Mouse (Mus musculus): ENCODE results near the gene Ubc.

Gene Ubc

GRCm38 (mm10) chr5:125381954-125382672 lies 7.9 kb downstream of the Ubc start:
- DNase-seq = no peak

DNA sequence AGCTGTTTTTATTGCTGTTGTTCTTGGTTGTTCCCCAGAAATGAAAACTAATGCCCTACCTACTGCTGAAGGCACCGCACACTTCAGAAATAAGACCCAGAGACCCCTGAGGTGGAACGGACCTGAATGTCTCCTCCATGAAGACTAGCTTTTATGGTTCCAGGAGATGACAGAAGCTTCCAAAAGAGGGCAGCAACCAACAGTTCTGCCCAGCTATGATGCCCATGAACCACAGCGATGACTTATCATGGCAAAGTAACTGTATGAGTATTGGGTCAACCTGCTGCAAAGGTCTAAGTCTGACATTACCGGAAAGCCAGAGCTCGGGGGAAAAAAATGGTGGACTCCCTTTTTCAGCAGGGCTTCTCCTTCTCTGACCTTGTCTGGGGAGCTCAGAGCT lies 11.1 kb downstream of the Ubc start:
- DNase-seq = no peak

DNA sequence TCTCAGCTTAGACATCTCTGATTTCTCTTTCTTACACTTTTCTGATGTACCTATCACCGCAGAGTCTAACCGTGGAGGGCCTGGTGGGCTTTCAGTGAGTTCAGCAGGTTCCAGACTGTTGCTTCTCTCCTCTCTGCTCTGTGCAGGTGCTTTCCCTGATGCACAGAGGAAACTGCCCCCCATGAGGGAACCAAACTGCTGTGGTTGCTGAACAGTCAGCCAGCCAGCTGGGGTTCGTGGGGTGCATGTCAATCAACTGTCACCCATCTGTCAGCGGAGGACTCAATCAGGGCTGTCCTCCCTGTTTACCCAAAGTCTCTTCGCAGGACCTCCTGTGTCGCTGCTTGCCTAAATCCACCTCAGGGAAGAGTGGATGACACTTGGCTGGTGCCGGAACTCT lies 12.8 kb downstream of the Ubc start:
- DNase-seq = no peak

- DNase-seq = no peak
Observed at GRCm38 (mm10) chr5:125375871-125376270, 14.1 kb downstream of the Ubc start.

DNA sequence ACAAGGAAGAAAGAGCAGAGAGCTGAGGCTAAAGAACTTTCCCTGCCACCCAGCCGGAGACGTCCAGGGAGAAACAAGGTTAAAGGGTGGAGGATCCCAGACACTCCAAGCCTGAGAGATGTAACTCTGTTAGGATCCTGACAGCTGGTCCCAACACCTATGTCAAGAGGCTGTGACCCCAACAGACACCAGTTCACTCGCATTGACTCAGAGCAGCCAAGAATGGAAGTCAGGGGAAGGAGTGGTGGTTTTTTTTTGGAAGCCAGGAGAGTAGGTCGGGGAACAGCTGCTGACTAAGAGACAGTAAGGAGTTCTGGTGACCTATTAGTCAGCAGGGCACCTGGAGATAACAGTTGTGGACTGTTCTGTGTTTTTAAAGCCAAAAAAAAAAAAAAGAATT lies 18.0 kb downstream of the Ubc start:
- no peak for DNase-seq

GRCm38 (mm10) chr5:125370950-125371693 lies 18.9 kb downstream of the Ubc start:
- DNase-seq = no peak

DNA sequence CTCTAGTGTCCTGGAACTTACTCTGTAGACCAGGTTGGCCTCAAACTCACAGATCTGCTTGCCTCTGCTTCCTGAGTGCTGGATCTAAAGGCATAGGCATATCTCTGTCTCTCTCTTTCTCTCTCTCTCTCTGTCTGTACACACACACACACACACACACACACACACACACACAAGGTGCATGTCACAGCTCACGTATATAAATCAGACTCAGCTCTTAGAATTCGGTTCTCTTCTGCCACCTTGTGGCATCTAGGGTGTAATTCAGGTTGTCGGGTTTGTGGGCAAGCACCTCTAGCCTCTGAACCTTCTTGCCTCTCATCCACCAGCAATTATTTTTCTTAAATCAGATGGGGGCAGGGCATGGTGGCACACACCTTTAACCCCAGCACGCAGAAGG lies 21.4 kb downstream of the Ubc start:
- peak; percentile 30 for DNase-seq

DNA sequence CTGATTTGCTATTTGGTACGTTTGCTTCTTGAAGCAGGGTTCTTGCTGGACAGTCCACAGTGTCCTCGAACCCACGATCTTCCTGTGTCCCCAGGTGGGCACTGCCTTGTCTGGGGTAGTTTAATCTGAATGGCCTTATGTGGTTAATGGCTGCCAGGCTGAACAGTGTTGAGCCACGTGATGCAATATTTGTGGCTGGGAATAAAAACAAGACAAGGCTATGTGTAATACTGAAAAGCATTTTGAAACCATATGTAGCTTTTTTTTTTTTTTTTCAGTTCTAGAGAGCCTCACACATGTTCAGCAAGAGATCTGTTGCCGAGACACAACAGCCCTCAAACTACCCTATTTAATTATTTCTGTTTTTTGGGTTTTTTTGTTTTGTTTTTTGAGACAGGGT lies 21.8 kb downstream of the Ubc start:
- DNase-seq = no peak

GRCm38 (mm10) chr5:125364851-125365429 lies 25.1 kb downstream of the Ubc start:
- no peak for DNase-seq

DNA sequence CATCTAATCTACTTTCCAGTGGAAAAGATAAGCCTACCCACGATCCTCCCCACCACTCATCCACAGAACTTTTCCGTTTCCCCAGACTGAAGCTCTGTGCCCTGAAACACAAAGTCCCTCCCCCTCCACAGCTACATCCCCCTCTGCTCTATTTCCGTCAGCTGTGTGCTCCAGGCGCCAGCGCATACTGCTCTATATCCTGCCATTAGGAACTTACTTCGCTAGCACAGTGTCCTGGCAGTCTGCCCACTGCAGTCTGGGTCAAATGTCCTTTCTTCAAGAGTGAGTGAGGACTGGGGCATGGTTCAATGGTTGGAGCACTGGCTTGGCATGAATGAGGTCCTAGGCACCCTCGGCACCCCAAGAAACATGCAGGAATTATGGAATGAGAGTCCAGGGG lies 26.1 kb downstream of the Ubc start:
- peak; percentile 43 for DNase-seq

DNA sequence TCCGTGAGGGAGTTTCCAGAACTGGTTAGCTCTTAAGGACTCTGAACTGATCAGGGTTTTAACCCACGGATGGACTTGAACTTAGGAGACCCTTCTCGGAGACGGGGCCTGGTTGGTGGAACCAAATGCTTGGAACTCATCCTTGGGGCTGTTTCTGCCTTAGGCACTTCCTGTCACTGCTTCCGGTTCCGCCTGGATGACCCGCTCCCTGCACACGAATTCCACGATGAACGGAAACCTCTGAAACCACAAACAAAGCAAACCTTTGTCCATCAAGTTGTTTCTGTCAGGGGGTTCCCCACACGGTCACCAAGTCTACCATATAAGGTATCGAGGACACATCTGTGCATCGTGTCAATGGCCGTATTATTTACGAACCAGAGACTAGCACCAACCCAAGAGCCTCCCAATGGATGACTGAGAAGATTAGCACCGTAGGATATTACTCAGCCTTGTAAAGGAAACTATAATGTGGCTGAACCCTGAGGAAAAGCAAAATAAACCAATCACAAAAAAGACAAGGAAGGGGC lies 29.0 kb downstream of the Ubc start:
- DNase-seq = no peak

DNA sequence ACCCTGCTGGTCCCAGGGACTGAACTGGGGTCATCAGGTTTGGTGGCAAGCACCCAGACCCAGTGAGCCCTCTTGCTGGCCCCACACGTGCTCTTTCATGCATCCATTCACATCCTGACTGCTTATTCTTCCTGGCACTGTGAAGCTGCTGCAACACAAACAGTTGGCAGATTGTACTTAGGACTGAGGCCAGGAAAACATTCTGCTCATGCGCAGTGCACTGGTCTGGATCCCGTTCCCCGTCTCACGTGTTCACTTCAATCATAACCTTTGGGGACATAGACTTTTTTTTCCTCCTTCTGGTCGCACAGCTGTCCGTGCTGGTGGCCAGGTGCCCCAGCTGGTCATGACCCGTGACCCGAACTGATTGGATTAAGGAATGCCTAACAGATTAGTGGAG lies 29.4 kb downstream of the Ubc start:
- DNase-seq = no peak

- no peak for DNase-seq
Observed at GRCm38 (mm10) chr5:125358270-125358608, 31.8 kb downstream of the Ubc start.

GRCm38 (mm10) chr5:125357543-125358269 lies 32.3 kb downstream of the Ubc start:
- no peak for DNase-seq

DNA sequence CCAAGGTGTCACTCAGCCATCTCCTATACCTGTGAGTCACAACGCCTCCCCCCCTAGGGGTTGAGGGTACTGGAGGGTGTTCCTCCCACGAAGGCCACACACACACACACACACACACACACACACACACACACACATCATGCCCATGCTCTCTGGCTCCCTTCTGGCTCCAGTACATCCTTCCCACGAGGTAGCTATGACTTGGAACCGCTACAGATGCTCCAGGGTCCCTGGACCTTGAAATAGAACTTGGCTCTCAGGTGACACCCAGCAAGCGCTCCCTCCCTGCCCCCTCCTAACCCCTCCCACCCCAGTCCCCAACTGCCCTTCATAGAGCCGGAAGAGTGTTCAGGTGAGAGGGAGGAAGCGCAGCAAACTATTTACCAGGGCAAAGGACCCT lies 34.4 kb downstream of the Ubc start:
- no peak for DNase-seq

DNA sequence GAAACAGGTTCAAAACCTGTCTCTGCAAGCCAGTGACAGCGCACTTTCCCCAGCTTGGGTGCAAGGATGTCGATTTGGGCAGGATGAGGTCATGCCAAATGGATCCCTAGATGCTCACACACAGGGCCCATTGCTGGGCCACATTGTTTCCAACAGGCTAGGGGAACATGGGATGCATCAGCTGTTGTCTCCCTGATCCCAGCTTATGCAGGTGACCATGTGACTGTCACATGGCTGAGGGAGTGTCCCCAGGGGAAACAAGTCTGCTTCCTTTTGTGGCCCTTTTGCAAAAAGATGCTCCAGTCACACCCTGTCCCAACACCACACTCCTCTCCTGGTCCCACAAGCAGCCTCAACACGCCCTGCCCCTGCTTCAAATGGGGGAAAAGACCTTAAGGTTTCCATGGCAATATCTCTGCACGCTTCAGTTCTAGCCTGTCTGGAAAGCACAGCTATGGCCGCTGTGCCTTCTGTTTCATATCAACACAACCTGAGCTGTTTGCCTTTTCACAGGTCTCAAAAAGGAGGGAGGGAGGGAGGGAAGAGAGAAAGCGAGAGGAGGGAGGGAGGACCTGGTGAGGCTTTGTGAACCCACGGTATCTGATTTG lies 35.0 kb downstream of the Ubc start:
- DNase-seq = no peak

DNA sequence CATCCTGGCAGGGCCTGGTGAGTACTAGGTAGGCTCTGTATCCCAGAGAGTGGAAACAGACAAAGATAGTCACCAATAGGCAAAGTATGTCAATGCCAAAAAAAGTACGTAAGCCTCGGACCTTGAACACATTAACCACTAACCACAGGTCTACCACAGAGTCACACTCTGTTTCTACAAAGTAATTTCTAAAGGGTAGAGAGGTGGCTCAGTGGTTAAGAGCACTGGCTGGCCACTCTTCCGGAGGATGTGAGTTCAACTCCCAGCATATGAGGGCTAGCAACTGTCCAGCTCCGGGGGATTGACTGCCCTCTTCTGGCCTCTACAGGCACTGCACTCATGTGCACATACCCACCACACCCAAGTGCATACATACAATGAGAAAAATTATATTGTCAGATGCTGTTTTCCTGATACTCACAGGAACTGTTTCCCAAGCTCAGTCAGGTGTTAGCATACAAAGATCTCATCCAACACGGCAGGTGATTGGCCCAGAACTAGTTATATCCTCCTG lies 37.2 kb downstream of the Ubc start:
- no peak for DNase-seq

GRCm38 (mm10) chr5:125351939-125352338 lies 38.1 kb downstream of the Ubc start:
- DNase-seq = no peak

DNA sequence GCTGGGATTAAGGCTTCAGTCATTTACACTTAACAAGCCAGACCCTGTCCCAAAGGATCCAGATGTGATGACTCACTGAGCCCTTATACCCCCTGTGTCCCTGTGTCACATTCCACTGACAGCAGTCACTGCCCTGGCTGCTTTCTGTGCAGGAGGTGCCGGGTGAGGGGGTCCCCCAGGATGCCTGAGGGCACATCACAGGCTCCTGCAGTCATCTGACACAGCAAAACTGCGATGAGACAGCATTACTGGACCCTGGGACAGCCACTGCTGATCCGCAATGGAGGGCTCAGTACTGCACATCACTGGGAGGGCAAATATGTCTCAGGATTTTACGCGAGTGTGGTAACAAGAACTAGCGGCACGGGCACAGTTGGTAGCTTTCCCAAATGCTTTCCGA lies 38.9 kb downstream of the Ubc start:
- DNase-seq = no peak

DNA sequence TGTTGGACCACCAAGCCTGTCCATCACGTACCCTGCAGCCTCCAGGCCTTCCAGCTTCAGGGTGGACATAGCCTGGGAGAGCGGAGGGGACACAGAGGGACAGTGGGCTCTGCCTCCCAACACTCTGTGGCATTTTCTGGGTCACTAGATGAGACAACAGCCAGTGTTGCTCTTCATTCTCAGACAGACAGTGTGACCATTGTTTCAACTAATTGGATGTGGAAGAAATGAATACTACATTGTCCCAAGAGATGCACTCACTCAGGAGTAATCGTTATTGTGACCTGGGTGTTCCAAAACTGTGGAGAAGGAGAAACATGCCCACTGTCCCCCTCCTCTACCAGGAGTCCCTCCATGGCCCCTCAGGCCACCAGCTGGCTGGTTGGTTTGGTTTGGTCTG lies 40.6 kb downstream of the Ubc start:
- DNase-seq = no peak

GRCm38 (mm10) chr5:125348487-125348886 lies 41.5 kb downstream of the Ubc start:
- peak; percentile 44 for DNase-seq

- no peak for DNase-seq
Observed at GRCm38 (mm10) chr5:125348067-125348466, 41.9 kb downstream of the Ubc start.

GRCm38 (mm10) chr5:125344296-125344695 lies 45.7 kb downstream of the Ubc start:
- DNase-seq = no peak

All from right cerebral cortex, postnatal 14 days (tissue).